Mouse (Mus musculus) heart, postnatal 0 days (tissue): Measurements from ENCODE around the gene Bcl7c. TPM values are rescaled to one million over a fixed set of nuclear protein-coding genes. Genes with fewer than 3 reads are reported as not detected.

Source experiments
- ATAC-seq: fragments of 200-750 bp; cut with Nextera tagmentation; 2 replicates; pipeline ENCODE4 v1.8.0; 2017; ENCODE audit warnings: low read depth, moderate number of reproducible peaks, moderate library complexity; ENCODE audit not compliant: insufficient read depth
- DNase-seq: peaks from one replicate; pipeline ENCODE4 v3.0.0-alpha.2; 2016; ENCODE audit warnings: low spot score
- H3K27ac ChIP-seq: fragments of 300-500 bp; sonication (generic); 2 replicates; pipeline ENCODE4 v1.5.1; 2014; ENCODE audit warnings: low read depth, mild to moderate bottlenecking
- H3K27me3 ChIP-seq: fragments of 300-500 bp; sonication (generic); 2 replicates; pipeline ENCODE4 v1.6.1; 2014; ENCODE audit warnings: low read length, mixed read lengths; ENCODE audit not compliant: control insufficient read depth, insufficient read depth
- H3K36me3 ChIP-seq: fragments of 300-500 bp; sonication (generic); replicated peaks from 2 replicates; pipeline ENCODE4 v1.6.1; 2014; ENCODE audit warnings: low read length, mixed read lengths; ENCODE audit not compliant: control insufficient read depth, insufficient read depth
- H3K4me1 ChIP-seq: fragments of 300-500 bp; sonication (generic); 2 replicates; pipeline ENCODE4 v1.6.1; 2014; ENCODE audit warnings: antibody characterized with exemption; ENCODE audit not compliant: control insufficient read depth, insufficient read depth
- H3K4me2 ChIP-seq: fragments of 300-500 bp; sonication (generic); 2 replicates; pipeline ENCODE4 v1.6.1; 2014; ENCODE audit warnings: low read depth, mild to moderate bottlenecking, low read length, moderate library complexity
- H3K4me3 ChIP-seq: fragments of 300-500 bp; sonication (generic); 2 replicates; pipeline ENCODE4 v1.5.1; 2014; ENCODE audit warnings: low read depth, low read length
- H3K9ac ChIP-seq: fragments of 300-500 bp; sonication (generic); replicated peaks from 2 replicates; pipeline ENCODE4 v1.6.1; 2014; ENCODE audit warnings: low read depth, low read length, mixed read lengths
- H3K9me3 ChIP-seq: fragments of 300-500 bp; sonication (generic); replicated peaks from 2 replicates; pipeline ENCODE4 v1.6.1; 2016; ENCODE audit warnings: low read length; ENCODE audit not compliant: control insufficient read depth
- CTCF ChIP-seq: IDR thresholded peaks from 2 replicates; pipeline ENCODE4 v1.5.1; 2016; ENCODE audit warnings: antibody characterized with exemption, control low read depth, low read depth
- EP300 ChIP-seq: IDR thresholded peaks from 2 replicates; pipeline ENCODE4 v1.6.1; 2016; ENCODE audit warnings: antibody characterized with exemption, low read depth
- WGBS: fragments of 180-500 bp; shearing (Covaris S2); extraction: QIAGEN DNeasy Blood & Tissue Kit; methylation state at CpG from one replicate; pipeline ENCODE4 v1.1.7; 2014; 5-methylcytosine and 5-hydroxymethylcytosine counted together
- polyA plus RNA-seq: library from polyadenylated mRNA; unstranded; fragments of >200 nt; fragmentation: Nextera tagmentation; extraction: Ambion mirVana; gene quantifications from 2 replicates; pipeline ENCODE4 v1.2.1, GENCODE M21; 2015
- total RNA-seq: library from RNA; depleted of rRNA; stranded (reverse); fragments of >200 nt; gene quantifications from 2 replicates; pipeline ENCODE4 v1.2.3, GENCODE M21; 2014; ENCODE audit warnings: low replicate concordance

The Bcl7c gene
- total and polyA plus RNA-seq, 2 experiments from 2014 or later: 25.6 to 32.4 TPM

DNA sequence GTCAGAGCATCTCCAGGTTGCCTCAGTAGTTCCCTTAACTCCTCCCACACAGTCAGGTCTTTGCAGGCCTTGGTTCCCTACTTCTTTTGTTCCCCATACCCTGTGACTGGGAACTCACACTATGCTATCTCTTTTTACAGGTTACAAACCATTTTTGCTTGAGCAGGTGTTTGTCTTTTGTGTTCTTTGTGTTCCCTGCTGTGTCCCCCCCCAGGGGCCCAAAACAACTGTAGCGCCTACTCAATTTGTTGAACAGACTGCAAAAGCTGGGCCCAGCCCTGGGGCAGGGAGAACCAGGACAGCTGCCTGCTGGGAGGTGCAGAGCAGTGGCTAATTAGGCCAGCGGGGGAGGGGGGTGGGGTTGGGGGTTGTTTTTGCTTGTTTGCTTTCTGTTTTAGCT, 90.8 kb downstream of the Bcl7c start:
- DNase-seq: no peak
- WGBS: 65% methylated on average over 2 of the region's 2 CpGs
- TF ChIP-seq EP300 (no peak), CTCF (no peak)
- peak overlapping the region; percentile 50; the same call in 1 of the 2 replicates for H3K27ac ChIP-seq
- H3K27me3 ChIP-seq: no peaks in the 10 kb centered on the region
- no peak for ATAC-seq
- no peak overlapping the region for H3K4me2 ChIP-seq
- 0 out of 2 replicates have a peak, but pooled peaks cover under 1% of the 10 kb centered on the region for H3K36me3 ChIP-seq
- H3K9me3 ChIP-seq: no peaks in the 10 kb centered on the region
- H3K4me1 ChIP-seq: peaks cover 9% of the 10 kb centered on the region
- H3K4me3 ChIP-seq: no peak overlapping the region
- no peak overlapping the region for H3K9ac ChIP-seq

- TF ChIP-seq EP300 (no peak), CTCF (no peak)
- no peak for DNase-seq
- Histone ChIP-seq H3K4me3 (no peak overlapping the region), H3K9me3 (no peaks in the 10 kb centered on the region), H3K4me1 (peaks cover 9% of the 10 kb centered on the region), H3K27me3 (no peaks in the 10 kb centered on the region), H3K27ac (peak overlapping the region; percentile 0; the same call in 1 of the 2 replicates), H3K4me2 (no peak overlapping the region), H3K36me3 (peaks cover 12% of the 10 kb centered on the region), H3K9ac (no peak overlapping the region)
- no peak for ATAC-seq
- WGBS: 57% methylated on average over 1 of the region's 1 CpGs
These were observed 91.9 kb downstream of the Bcl7c start for GRCm38 (mm10) chr7:127616881-127617280.

- WGBS: 65% methylated on average over 1 of the region's 1 CpGs
- H3K9me3 ChIP-seq: no peaks in the 10 kb centered on the region
- peak overlapping the region; percentile 0; the same call in 1 of the 2 replicates for H3K27ac ChIP-seq
- no peak overlapping the region for H3K4me3 ChIP-seq
- H3K36me3 ChIP-seq: peaks cover 17% of the 10 kb centered on the region
- TF ChIP-seq CTCF (no peak), EP300 (no peak)
- no peak for ATAC-seq
- peaks cover 9% of the 10 kb centered on the region for H3K4me1 ChIP-seq
- no peaks in the 10 kb centered on the region for H3K27me3 ChIP-seq
- no peak for DNase-seq
- no peak overlapping the region for H3K9ac ChIP-seq
- no peak overlapping the region for H3K4me2 ChIP-seq
These were observed 92.4 kb downstream of the Bcl7c start for GRCm38 (mm10) chr7:127616336-127616735.

DNA sequence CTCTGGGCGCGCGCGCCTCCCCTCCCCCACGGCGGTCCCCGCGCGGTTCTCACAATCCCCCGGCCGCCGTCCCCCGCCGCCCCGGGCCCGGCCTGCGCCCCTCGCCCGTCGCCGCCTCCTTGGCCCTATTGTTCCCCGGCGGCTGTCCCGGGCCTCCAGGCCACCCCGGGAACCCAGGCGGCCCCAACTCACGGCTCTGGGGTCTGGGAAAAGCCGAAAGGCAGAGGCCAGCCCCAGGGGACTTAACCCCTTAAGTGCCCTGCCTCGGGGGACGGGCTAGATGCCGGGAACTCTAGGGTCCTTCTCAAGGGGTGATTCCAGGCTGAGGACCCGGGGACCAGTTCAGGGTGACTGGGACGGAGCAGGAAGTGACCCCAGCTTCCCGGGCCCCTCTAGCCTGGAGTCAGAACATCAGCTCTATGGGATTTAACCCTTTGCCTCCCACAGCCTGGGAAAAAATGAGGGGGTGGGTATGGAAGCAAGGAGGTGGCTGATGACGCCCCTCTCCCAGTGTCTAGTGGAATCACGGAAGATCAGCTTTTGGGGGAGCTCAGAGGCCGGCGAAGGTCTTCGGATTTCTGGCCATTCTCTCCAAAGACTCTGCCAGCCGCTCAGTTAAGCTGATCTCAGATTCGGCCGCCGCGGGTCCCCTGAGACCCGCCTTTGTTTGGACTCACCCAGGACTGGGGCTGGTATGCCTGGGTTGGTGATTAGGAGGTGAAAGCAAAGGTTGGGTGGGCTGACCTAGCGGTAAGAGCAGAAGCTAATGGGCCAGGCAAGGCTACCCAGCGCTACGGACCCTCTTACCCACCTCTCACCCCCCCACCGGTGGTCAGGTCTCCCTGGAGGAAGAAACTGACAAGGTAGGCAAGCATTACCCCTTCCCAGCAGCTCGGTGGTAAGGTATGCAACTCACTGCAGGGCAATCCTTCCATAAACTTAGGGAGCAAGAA, 93.6 kb downstream of the Bcl7c start, which contains the start of gene Zfp629:
Gene Zfp629, minus strand, starts transcription at position 907 of the 953 bp plus-strand sequence.
- Histone ChIP-seq H3K27me3 (no peaks in the 10 kb centered on the region), H3K36me3 (peaks cover 29% of the 10 kb centered on the region), H3K9ac (peak within 1 kb of the TSS; percentile 96), H3K4me1 (peaks cover 9% of the 10 kb centered on the region), H3K4me2 (peak within 1 kb of the TSS; percentile 95), H3K9me3 (no peaks in the 10 kb centered on the region), H3K27ac (peak within 1 kb of the TSS; percentile 96), H3K4me3 (peak within 1 kb of the TSS; percentile 94)
- no peak; the same call in 1 of the 2 replicates for TF ChIP-seq EP300
- no peak for TF ChIP-seq CTCF
- under 1% methylated on average over 45 of the region's 50 CpGs for WGBS
- DNase-seq (peak; percentile 80), ATAC-seq (peak; percentile 88)

DNA sequence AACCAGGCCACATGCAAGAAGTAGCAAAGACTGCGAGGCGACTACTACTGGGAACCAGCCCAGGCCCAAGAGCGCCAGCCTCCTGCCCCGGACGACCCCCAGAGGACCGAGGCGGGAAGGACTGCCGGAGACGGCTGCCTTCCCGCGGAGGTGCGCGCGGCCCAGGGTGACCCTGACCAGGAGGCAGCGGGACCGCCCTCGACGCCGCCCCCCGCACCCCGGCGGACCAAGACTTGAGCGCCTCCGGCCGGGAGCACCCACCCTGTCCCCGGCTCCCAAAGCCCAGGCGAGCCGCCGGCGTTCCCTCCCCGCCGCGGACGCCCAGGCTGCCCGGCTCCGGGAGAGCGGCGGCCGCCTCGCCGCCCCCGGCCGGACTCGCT, 94.2 kb downstream of the Bcl7c start:
- 0% methylated on average over 11 of the region's 44 CpGs for WGBS
- H3K9ac ChIP-seq: peak overlapping the region; percentile 96
- peaks cover 36% of the 10 kb centered on the region for H3K36me3 ChIP-seq
- DNase-seq: peak; percentile 46
- no peaks in the 10 kb centered on the region for H3K27me3 ChIP-seq
- no peaks in the 10 kb centered on the region for H3K9me3 ChIP-seq
- peak overlapping the region; percentile 96 for H3K27ac ChIP-seq
- peak overlapping the region; percentile 95 for H3K4me2 ChIP-seq
- TF ChIP-seq CTCF: no peak
- TF ChIP-seq EP300: no peak
- H3K4me1 ChIP-seq: peaks cover 9% of the 10 kb centered on the region
- ATAC-seq: peak; percentile 77
- H3K4me3 ChIP-seq: peak overlapping the region; percentile 94
